Mouse (Mus musculus) megakaryocyte, embryonic 14.5 days (primary cell): ENCODE measurements at regions not wholly inside any gene's neighbourhood (a gene's known extent, or its start where the extent isn't known, plus 50 kb on each side); places are given as distances from the start of the nearest gene placed in this dataset.

Source experiments
- FLI1 ChIP-seq: IDR thresholded peaks from 2 replicates; pipeline ENCODE4 v1.6.1; 2012; ENCODE audit warnings: low read length, inconsistent platforms, mixed read lengths
- GATA1 ChIP-seq: IDR thresholded peaks from 3 replicates; pipeline ENCODE4 v1.6.1; 2012; ENCODE audit warnings: mixed read lengths, low read length, inconsistent platforms, borderline replicate concordance

DNA sequence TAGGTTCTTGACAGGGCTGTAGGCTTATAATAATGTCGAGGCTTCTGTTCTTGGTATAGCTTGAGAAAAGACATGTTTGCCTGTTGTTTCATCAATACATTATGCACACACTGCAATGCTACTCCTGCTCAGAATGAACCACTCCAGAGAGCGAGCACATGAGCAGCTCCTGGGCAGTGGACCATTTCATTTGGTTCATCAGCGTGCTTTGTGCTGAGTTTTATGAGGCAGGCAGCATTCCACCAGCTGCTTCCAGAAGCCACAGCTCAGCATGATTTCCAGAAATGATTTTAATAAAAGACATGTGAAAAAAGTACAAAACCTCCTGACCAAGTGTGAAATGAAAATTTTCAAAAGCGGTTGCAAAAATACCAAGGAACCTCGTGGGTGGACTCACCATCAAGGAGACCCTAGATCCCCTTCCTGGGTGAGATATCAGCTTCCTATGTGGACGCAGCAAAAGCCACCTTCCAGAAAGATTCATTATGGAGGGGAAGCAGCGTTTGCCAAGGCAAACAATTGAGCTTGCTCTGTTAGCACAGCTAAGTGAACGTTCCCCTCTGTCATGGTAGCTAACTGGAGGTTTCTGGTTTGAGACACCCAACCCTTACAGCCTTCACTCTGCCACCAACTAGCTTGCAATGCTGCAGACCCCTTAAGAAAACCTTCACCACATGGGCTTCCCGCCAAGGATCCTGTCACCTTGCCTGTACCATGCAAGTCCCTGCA is 104.1 kb downstream of the Cxcl12 start:
- TF ChIP-seq GATA1, result no peak
- no peak for TF ChIP-seq FLI1
